Mouse (Mus musculus): Measurements from ENCODE around the gene Gm19684. TPM values are rescaled to one million over a fixed set of nuclear protein-coding genes. Genes with fewer than 3 reads are reported as not detected.
A peak's percentile ranks its signal among the peaks of the same experiment; 100 is the strongest.
"Not testable (repeated sequence)": the region's sequence is repeated elsewhere in the genome, so short reads cannot be mapped to it uniquely, and the experiment has no call there.

The Gm19684 gene
- polyA plus RNA-seq, 1 experiment from 2014 or later = not detected

DNA sequence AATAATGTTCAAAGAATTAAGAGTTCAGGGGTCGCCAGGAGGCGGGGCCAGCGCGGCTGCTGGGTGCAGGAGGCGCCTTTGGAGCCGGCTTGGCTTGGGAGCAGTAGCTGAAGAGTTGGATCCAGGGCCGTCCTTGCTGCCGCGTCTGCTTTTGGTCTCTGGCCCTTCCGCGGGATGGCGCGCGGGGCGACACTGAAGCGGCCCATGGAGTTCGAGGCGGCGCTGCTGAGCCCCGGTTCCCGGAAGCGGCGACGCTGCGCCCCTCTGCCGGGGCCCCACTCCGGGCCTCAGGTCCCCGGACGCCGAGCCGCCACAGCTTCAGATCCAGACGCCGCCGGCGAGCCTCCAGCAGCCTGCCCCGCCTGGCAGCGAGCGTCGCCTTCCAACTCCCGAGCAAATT is 57.5 kb downstream of the Gm19684 start:
- not testable (repeated sequence) for H3K36me3 ChIP-seq (ENCODE audit: insufficient read depth, low read length); H3K4me1 ChIP-seq (ENCODE audit: insufficient read depth, low read depth, low read length); H3K9me3 ChIP-seq (ENCODE audit: low read length); H3K9ac ChIP-seq (replicated peaks; ENCODE audit: low read depth); H3K27me3 ChIP-seq (replicated peaks; ENCODE audit: insufficient read depth, low read length); H3K27ac ChIP-seq (ENCODE audit: low read length)
- DNase-seq (ENCODE audit: low spot score) (peak; percentile 16), ATAC-seq (peak; percentile 57)
- under 1% methylated on average over 40 of the region's 40 CpGs for WGBS
- peak overlapping the region; percentile 54 for H3K4me2 ChIP-seq (replicated peaks; ENCODE audit: low read depth, low read length)
- peak; percentile 29 for TF ChIP-seq CTCF (IDR thresholded peaks at IDR 0.05)
- H3K4me3 ChIP-seq (ENCODE audit: low read depth, low read length) = peak overlapping the region; percentile 26

Other genes starting within 250 kb of the Gm19684 start
- gene Dhx16, start 241.9 kb upstream of the Gm19684 start, polyA plus RNA-seq (2015; fragmentation: Nextera tagmentation; extraction: Ambion mirVana) = 22.3 and 25.8 TPM in 2 replicates
- 15.9 and 18.5 TPM in 2 replicates for gene 2310061I04Rik, start 224.2 kb upstream of the Gm19684 start, polyA plus RNA-seq (2015; fragmentation: Nextera tagmentation; extraction: Ambion mirVana)
- gene Atat1, start 211.6 kb upstream of the Gm19684 start, polyA plus RNA-seq (2015; fragmentation: Nextera tagmentation; extraction: Ambion mirVana) = 19.3 and 24.6 TPM in 2 replicates
- gene Mrps18b, start 205.3 kb upstream of the Gm19684 start, polyA plus RNA-seq (2015; fragmentation: Nextera tagmentation; extraction: Ambion mirVana) = 40.7 and 44.8 TPM in 2 replicates
- gene Ppp1r10, start 205.2 kb upstream of the Gm19684 start, polyA plus RNA-seq (2015; fragmentation: Nextera tagmentation; extraction: Ambion mirVana) = 21.4 and 23.5 TPM in 2 replicates
- 61.2 and 67.8 TPM in 2 replicates for gene Abcf1, start 151.9 kb upstream of the Gm19684 start, polyA plus RNA-seq (2015; fragmentation: Nextera tagmentation; extraction: Ambion mirVana)
- 29.6 and 32.1 TPM in 2 replicates for gene Gnl1, start 141.8 kb upstream of the Gm19684 start, polyA plus RNA-seq (2015; fragmentation: Nextera tagmentation; extraction: Ambion mirVana)
- 12.6 and 12.9 TPM in 2 replicates for gene Prr3, start 141.4 kb upstream of the Gm19684 start, polyA plus RNA-seq (2015; fragmentation: Nextera tagmentation; extraction: Ambion mirVana)
- 2.7 and 3.7 TPM in 2 replicates for gene H2-T24, start 101.1 kb upstream of the Gm19684 start, polyA plus RNA-seq (2015; fragmentation: Nextera tagmentation; extraction: Ambion mirVana)
- 50.4 and 53.1 TPM in 2 replicates for gene H2-T23, start 88.8 kb upstream of the Gm19684 start, polyA plus RNA-seq (2015; fragmentation: Nextera tagmentation; extraction: Ambion mirVana)
- gene H2-T22, start 78.9 kb upstream of the Gm19684 start, polyA plus RNA-seq (2015; fragmentation: Nextera tagmentation; extraction: Ambion mirVana) = 23.9 and 24.4 TPM in 2 replicates
- gene Gm6034, start 78.7 kb upstream of the Gm19684 start, polyA plus RNA-seq (2015; fragmentation: Nextera tagmentation; extraction: Ambion mirVana) = not detected in 2 replicates
- not detected in 2 replicates for gene Gm11127, start 63.3 kb upstream of the Gm19684 start, polyA plus RNA-seq (2015; fragmentation: Nextera tagmentation; extraction: Ambion mirVana)
- not detected in 2 replicates for gene Gm7030, start 7.7 kb downstream of the Gm19684 start, polyA plus RNA-seq (2015; fragmentation: Nextera tagmentation; extraction: Ambion mirVana)
- gene Gm8909, start 46.9 kb downstream of the Gm19684 start, polyA plus RNA-seq (2015; fragmentation: Nextera tagmentation; extraction: Ambion mirVana) = 6.7 and 9.6 TPM in 2 replicates
- gene H2-T3, start 68.6 kb downstream of the Gm19684 start, polyA plus RNA-seq (2015; fragmentation: Nextera tagmentation; extraction: Ambion mirVana) = 0.12 TPM in 2 replicates
- gene Rpp21, start 136.4 kb downstream of the Gm19684 start, polyA plus RNA-seq (2015; fragmentation: Nextera tagmentation; extraction: Ambion mirVana) = 129 and 146 TPM in 2 replicates
- 9.2 and 10.4 TPM in 2 replicates for gene Trim39, start 150.6 kb downstream of the Gm19684 start, polyA plus RNA-seq (2015; fragmentation: Nextera tagmentation; extraction: Ambion mirVana)
- gene H2-M10.2, start 164.8 kb downstream of the Gm19684 start, polyA plus RNA-seq (2015; fragmentation: Nextera tagmentation; extraction: Ambion mirVana) = not detected in 2 replicates
- gene H2-M10.1, start 204.5 kb downstream of the Gm19684 start, polyA plus RNA-seq (2015; fragmentation: Nextera tagmentation; extraction: Ambion mirVana) = not detected in 2 replicates
- not detected in 2 replicates for gene H2-M10.3, start 246.7 kb downstream of the Gm19684 start, polyA plus RNA-seq (2015; fragmentation: Nextera tagmentation; extraction: Ambion mirVana)